Mouse (Mus musculus): ENCODE results near the gene Ap1ar. TPM values are rescaled to one million over a fixed set of nuclear protein-coding genes. Genes with fewer than 3 reads are reported as not detected.

Gene Ap1ar
- polyA plus RNA-seq, 1 experiment = 8.3 TPM

- H3K27me3 ChIP-seq (ENCODE audit: control insufficient read depth, insufficient read depth, insufficient read length) = no peaks in the 10 kb centered on the region
- TF ChIP-seq REST (IDR thresholded peaks at IDR 0.05; ENCODE audit: insufficient read depth, insufficient read length) (no peak), USF1 (IDR thresholded peaks at IDR 0.05; ENCODE audit: low read depth) (peak; percentile 50)
- no peaks in the 10 kb centered on the region for H3K79me2 ChIP-seq (ENCODE audit: control insufficient read depth, insufficient read depth)
- H3ac ChIP-seq (ENCODE audit: control insufficient read depth, insufficient read length) = no peak overlapping the region
- H3K4me2 ChIP-seq (ENCODE audit: low read depth) = no peak overlapping the region
- no peaks in the 10 kb centered on the region for H3K36me3 ChIP-seq (ENCODE audit: control insufficient read depth, insufficient read depth)
- H3K4me3 ChIP-seq = no peak overlapping the region
Observed at GRCm38 (mm10) chr3:127848088-127848808, 10.9 kb upstream of the Ap1ar start.

DNA sequence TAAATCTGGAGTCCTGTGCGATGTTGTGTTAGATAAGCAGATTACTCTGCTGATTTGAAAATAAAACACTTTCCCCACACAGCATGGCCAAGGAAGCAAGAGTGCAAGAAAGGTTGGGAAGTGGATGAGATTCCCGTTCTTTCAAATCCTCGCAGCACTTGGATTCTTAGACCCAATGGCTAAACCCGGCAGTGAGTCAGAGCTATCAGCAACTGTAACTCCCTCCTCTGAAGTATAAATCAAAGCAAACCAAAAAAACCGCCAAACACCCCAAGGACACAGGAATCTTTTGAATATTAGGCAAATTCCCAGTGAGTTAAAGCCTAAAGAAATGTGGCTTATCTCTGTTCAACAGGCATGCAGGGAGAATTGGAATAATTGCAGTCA, 6.6 kb upstream of the Ap1ar start:
- no peaks in the 10 kb centered on the region for H3K79me2 ChIP-seq (ENCODE audit: control insufficient read depth, insufficient read depth)
- no peaks in the 10 kb centered on the region for H3K27me3 ChIP-seq (ENCODE audit: control insufficient read depth, insufficient read depth, insufficient read length)
- no peaks in the 10 kb centered on the region for H3K36me3 ChIP-seq (ENCODE audit: control insufficient read depth, insufficient read depth)
- H3ac ChIP-seq (ENCODE audit: control insufficient read depth, insufficient read length) = no peak overlapping the region
- TF ChIP-seq TCF12 (IDR thresholded peaks at IDR 0.05; ENCODE audit: insufficient read depth, poor library complexity, severe bottlenecking) (no peak), E2F4 (IDR thresholded peaks at IDR 0.05; ENCODE audit: insufficient read depth) (no peak), CEBPB (IDR thresholded peaks at IDR 0.05; ENCODE audit: insufficient read depth, poor library complexity, severe bottlenecking) (no peak), POLR2A (IDR thresholded peaks at IDR 0.05; ENCODE audit: insufficient read length, low read depth) (no peak), POLR2AphosphoS2 (IDR thresholded peaks at IDR 0.05; ENCODE audit: insufficient read length, low read depth) (no peak), MYOD1 (IDR thresholded peaks at IDR 0.05; ENCODE audit: control insufficient read depth in 1 of 3, insufficient read length in 2 of 3, low read depth in 2 of 3) (no peak), USF1 (IDR thresholded peaks at IDR 0.05; ENCODE audit: low read depth) (no peak), REST (IDR thresholded peaks at IDR 0.05; ENCODE audit: insufficient read depth, insufficient read length) (no peak), TCF3 (IDR thresholded peaks at IDR 0.05; ENCODE audit: insufficient read length, low read depth) (no peak), MAX (IDR thresholded peaks at IDR 0.05; ENCODE audit: low read depth) (no peak), SRF (IDR thresholded peaks at IDR 0.05; ENCODE audit: control insufficient read depth, insufficient read length, low read depth) (no peak)
- H3K4me3 ChIP-seq = no peak overlapping the region
- no peak overlapping the region for H3K4me2 ChIP-seq (ENCODE audit: low read depth)

GRCm38 (mm10) chr3:127843324-127843940, 6.1 kb upstream of the Ap1ar start:
- no peak for TF ChIP-seq USF1 (IDR thresholded peaks at IDR 0.05; ENCODE audit: low read depth)
- no peak for TF ChIP-seq POLR2AphosphoS2 (IDR thresholded peaks at IDR 0.05; ENCODE audit: insufficient read length, low read depth)
- TF ChIP-seq POLR2A (IDR thresholded peaks at IDR 0.05; ENCODE audit: insufficient read length, low read depth) = no peak
- no peak for TF ChIP-seq TCF12 (IDR thresholded peaks at IDR 0.05; ENCODE audit: insufficient read depth, poor library complexity, severe bottlenecking)
- TF ChIP-seq MYOG (IDR thresholded peaks at IDR 0.05; ENCODE audit: control insufficient read depth in 1 of 3, insufficient read depth in 1 of 3, insufficient read length in 2 of 3, low read depth in 2 of 3) = no peak
- no peak for TF ChIP-seq CEBPB (IDR thresholded peaks at IDR 0.05; ENCODE audit: insufficient read depth, poor library complexity, severe bottlenecking)
- no peak for TF ChIP-seq MYOD1 (IDR thresholded peaks at IDR 0.05; ENCODE audit: control insufficient read depth in 1 of 3, insufficient read length in 2 of 3, low read depth in 2 of 3)
- TF ChIP-seq TCF3 (IDR thresholded peaks at IDR 0.05; ENCODE audit: insufficient read length, low read depth) = no peak
- no peak for TF ChIP-seq SRF (IDR thresholded peaks at IDR 0.05; ENCODE audit: control insufficient read depth, insufficient read length, low read depth)
- TF ChIP-seq E2F4 (IDR thresholded peaks at IDR 0.05; ENCODE audit: insufficient read depth) = no peak
- TF ChIP-seq MAX (IDR thresholded peaks at IDR 0.05; ENCODE audit: low read depth) = no peak
- TF ChIP-seq REST (IDR thresholded peaks at IDR 0.05; ENCODE audit: insufficient read depth, insufficient read length) = no peak
- no peaks in the 10 kb centered on the region for H3K36me3 ChIP-seq (ENCODE audit: control insufficient read depth, insufficient read depth)
- H3K27me3 ChIP-seq (ENCODE audit: control insufficient read depth, insufficient read depth, insufficient read length) = no peaks in the 10 kb centered on the region

GRCm38 (mm10) chr3:127841926-127842325, 4.6 kb upstream of the Ap1ar start:
- H3K4me2 ChIP-seq (ENCODE audit: low read depth) = no peak overlapping the region
- TF ChIP-seq CEBPB (IDR thresholded peaks at IDR 0.05; ENCODE audit: insufficient read depth, poor library complexity, severe bottlenecking) = no peak
- TF ChIP-seq MYOG (IDR thresholded peaks at IDR 0.05; ENCODE audit: control insufficient read depth in 1 of 3, insufficient read depth in 1 of 3, insufficient read length in 2 of 3, low read depth in 2 of 3) = no peak
- TF ChIP-seq POLR2A (IDR thresholded peaks at IDR 0.05; ENCODE audit: insufficient read length, low read depth) = no peak
- TF ChIP-seq E2F4 (IDR thresholded peaks at IDR 0.05; ENCODE audit: insufficient read depth) = no peak
- TF ChIP-seq MYOD1 (IDR thresholded peaks at IDR 0.05; ENCODE audit: control insufficient read depth in 1 of 3, insufficient read length in 2 of 3, low read depth in 2 of 3) = no peak
- TF ChIP-seq TCF12 (IDR thresholded peaks at IDR 0.05; ENCODE audit: insufficient read depth, poor library complexity, severe bottlenecking) = no peak
- no peak for TF ChIP-seq SRF (IDR thresholded peaks at IDR 0.05; ENCODE audit: control insufficient read depth, insufficient read length, low read depth)
- no peak for TF ChIP-seq POLR2AphosphoS2 (IDR thresholded peaks at IDR 0.05; ENCODE audit: insufficient read length, low read depth)
- TF ChIP-seq MAX (IDR thresholded peaks at IDR 0.05; ENCODE audit: low read depth) = no peak
- TF ChIP-seq TCF3 (IDR thresholded peaks at IDR 0.05; ENCODE audit: insufficient read length, low read depth) = no peak
- no peak for TF ChIP-seq REST (IDR thresholded peaks at IDR 0.05; ENCODE audit: insufficient read depth, insufficient read length)
- TF ChIP-seq USF1 (IDR thresholded peaks at IDR 0.05; ENCODE audit: low read depth) = no peak
- H3K27me3 ChIP-seq (ENCODE audit: control insufficient read depth, insufficient read depth, insufficient read length) = no peaks in the 10 kb centered on the region
- no peak overlapping the region for H3ac ChIP-seq (ENCODE audit: control insufficient read depth, insufficient read length)
- H3K79me2 ChIP-seq (ENCODE audit: control insufficient read depth, insufficient read depth) = peaks cover under 1% of the 10 kb centered on the region
- H3K4me3 ChIP-seq = no peak overlapping the region
- H3K36me3 ChIP-seq (ENCODE audit: control insufficient read depth, insufficient read depth) = no peaks in the 10 kb centered on the region

More at GRCm38 (mm10) chr3:127843324-127843940, 6.1 kb upstream of the Ap1ar start:
- Histone ChIP-seq H3K79me2 (ENCODE audit: control insufficient read depth, insufficient read depth) (no peaks in the 10 kb centered on the region), H3K4me2 (ENCODE audit: low read depth) (no peak overlapping the region), H3K4me3 (no peak overlapping the region), H3ac (ENCODE audit: control insufficient read depth, insufficient read length) (no peak overlapping the region)
